Mouse (Mus musculus) lung, postnatal 0 days (tissue): ENCODE data around the gene Arl16. TPM values are rescaled to one million over a fixed set of nuclear protein-coding genes. Genes with fewer than 3 reads are reported as not detected.

Experiments used
- ATAC-seq: fragments of 200-750 bp; cut with Nextera tagmentation; 2 replicates; pipeline ENCODE4 v1.8.0; 2017; ENCODE audit warnings: moderate library complexity
- DNase-seq: peaks from one replicate; pipeline ENCODE4 v3.0.0-alpha.2; 2016; ENCODE audit warnings: low spot score
- H3K27ac ChIP-seq: fragments of 300-500 bp; sonication (generic); 2 replicates; pipeline ENCODE4 v1.5.1; 2014; ENCODE audit warnings: antibody characterized with exemption, mild to moderate bottlenecking, low read length, mixed read lengths
- H3K27me3 ChIP-seq: fragments of 300-500 bp; sonication (generic); replicated peaks from 2 replicates; pipeline ENCODE4 v1.6.1; 2014; ENCODE audit warnings: low read length, mixed read lengths; ENCODE audit not compliant: insufficient read depth
- H3K36me3 ChIP-seq: fragments of 300-500 bp; sonication (generic); 2 replicates; pipeline ENCODE4 v1.6.1; 2014; ENCODE audit warnings: low read length, mixed read lengths; ENCODE audit not compliant: insufficient read depth
- H3K4me1 ChIP-seq: fragments of 300-500 bp; sonication (generic); 2 replicates; pipeline ENCODE4 v1.6.1; 2014; ENCODE audit warnings: antibody characterized with exemption, low read depth, low read length, mixed read lengths; ENCODE audit not compliant: insufficient read depth
- H3K4me2 ChIP-seq: fragments of 300-500 bp; sonication (generic); replicated peaks from 2 replicates; pipeline ENCODE4 v1.6.1; 2014; ENCODE audit warnings: low read depth, mild to moderate bottlenecking, low read length, moderate library complexity, mixed read lengths
- H3K4me3 ChIP-seq: fragments of 300-500 bp; sonication (generic); 2 replicates; pipeline ENCODE4 v1.5.1; 2014; ENCODE audit warnings: low read depth, low read length
- H3K9ac ChIP-seq: fragments of 300-500 bp; sonication (generic); replicated peaks from 2 replicates; pipeline ENCODE4 v1.6.1; 2014; ENCODE audit warnings: low read depth, mild to moderate bottlenecking
- H3K9me3 ChIP-seq: fragments of 300-500 bp; sonication (generic); 2 replicates; pipeline ENCODE4 v1.6.1; 2016; ENCODE audit warnings: low read length, mixed read lengths
- CTCF ChIP-seq: IDR thresholded peaks from 2 replicates; pipeline ENCODE4 v1.5.1; 2016; ENCODE audit warnings: antibody characterized with exemption, mild to moderate bottlenecking
- EP300 ChIP-seq: IDR thresholded peaks from 2 replicates; pipeline ENCODE4 v1.6.1; 2016; ENCODE audit warnings: antibody characterized with exemption, mild to moderate bottlenecking, control low read depth
- WGBS: fragments of 180-500 bp; shearing (Covaris S2); extraction: QIAGEN DNeasy Blood & Tissue Kit; methylation state at CpG from one replicate; pipeline ENCODE4 v1.1.7; 2014; 5-methylcytosine and 5-hydroxymethylcytosine counted together
- polyA plus RNA-seq: library from polyadenylated mRNA; unstranded; fragments of >200 nt; fragmentation: Nextera tagmentation; extraction: Ambion mirVana; gene quantifications from 2 replicates; pipeline ENCODE4 v1.2.1, GENCODE M21; 2015

Gene Arl16
- polyA plus RNA-seq, 1 experiment from 2014 or later = 33.4 TPM

DNA sequence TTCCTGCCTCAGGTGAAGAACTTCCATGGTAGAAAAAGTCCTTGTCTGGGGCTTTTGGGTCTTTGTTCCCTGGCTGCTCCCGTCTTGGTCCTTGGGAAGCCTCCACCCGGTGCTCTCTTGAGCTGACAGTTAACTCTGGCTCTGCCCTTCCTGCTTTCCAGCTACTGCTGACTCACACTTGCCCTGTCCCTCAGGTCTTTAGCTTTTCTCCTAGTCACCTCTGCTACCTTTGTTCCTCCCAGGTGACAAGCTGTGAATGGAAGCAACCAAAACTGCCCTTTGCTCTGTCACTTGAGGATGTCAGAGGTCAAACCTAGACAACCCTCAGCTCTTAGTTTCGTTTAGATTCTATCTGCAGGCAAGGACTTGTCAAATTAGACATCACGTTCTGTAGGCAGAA, 42.5 kb upstream of the Arl16 start:
- 36% methylated on average over 4 of the region's 4 CpGs for WGBS

DNA sequence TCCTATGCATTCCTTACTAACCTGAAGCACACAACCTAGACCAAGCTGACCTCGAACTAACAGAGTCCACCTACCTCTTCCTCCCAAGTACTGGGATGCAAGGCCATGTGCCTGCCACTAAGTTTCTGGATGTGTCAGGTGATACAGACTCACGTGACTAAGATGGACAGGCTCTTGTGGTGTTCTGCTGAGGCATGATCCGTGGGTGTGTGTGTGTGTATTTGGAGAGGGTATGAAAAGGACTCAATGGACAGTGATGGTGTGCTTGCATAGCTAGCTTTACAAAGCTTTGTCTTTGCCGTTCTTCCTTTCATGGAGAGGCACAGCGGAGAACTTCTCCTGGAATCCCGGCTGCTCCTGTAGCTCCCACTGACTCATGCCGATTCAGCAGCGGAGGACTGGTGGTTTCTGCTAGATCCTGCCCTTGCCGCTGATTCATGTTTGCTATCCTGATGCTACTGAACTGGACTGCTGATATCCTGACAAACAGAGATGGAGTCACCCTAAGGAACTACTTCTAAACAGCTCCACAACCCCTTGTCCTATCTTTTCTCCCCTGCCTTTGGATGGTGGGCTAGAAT, 41.0 kb upstream of the Arl16 start:
- no peak overlapping the region for H3K4me2 ChIP-seq
- ATAC-seq = peak; percentile 18

More for the DNA sequence above, 42.5 kb upstream of the Arl16 start:
- Histone ChIP-seq H3K4me1 (peaks cover 6% of the 10 kb centered on the region; the same call in 1 of the 2 replicates), H3K9me3 (no peaks in the 10 kb centered on the region), H3K36me3 (no peaks in the 10 kb centered on the region), H3K9ac (no peak overlapping the region), H3K27ac (peak overlapping the region; percentile 77), H3K4me3 (no peak overlapping the region), H3K4me2 (peak overlapping the region; percentile 54; the same call in 1 of the 2 replicates), H3K27me3 (no peaks in the 10 kb centered on the region)
- DNase-seq (no peak), ATAC-seq (no peak)
- TF ChIP-seq CTCF (no peak), EP300 (no peak)

DNA sequence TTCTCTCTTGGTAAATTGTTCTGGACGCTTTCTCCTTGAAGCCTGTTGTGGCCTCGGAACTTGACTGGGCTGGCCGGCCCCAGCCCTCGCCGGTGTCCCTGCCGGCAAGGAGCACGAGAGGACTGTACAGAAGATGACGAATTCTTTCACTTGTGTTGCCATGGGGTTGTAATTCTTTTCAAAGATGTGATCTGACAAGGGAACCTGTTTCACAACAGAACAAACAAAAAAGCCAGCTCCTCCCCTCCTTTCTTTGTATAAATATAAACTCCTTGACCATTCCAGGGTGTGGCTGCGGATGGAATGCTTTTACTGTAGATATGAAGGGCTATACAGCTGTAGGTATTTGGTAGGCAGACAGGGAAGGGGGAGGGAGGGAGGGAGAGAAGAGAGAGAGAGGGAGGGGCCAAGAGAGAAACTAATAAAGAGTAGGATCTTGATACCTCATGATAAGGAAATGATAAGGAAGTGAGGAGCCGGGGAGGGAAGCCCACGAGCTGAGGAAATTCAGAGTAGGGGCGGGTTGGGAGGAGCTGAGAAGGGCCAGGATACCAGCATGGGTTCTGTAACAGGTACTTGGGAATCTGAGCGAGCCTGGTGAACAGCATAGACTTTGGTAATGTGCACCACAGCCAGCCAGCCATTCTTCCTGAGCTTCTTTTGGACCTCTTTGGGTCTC, 40.3 kb upstream of the Arl16 start:
- Histone ChIP-seq H3K36me3 (no peaks in the 10 kb centered on the region), H3K27me3 (no peaks in the 10 kb centered on the region), H3K9ac (no peak overlapping the region), H3K4me1 (peaks cover 6% of the 10 kb centered on the region; the same call in 1 of the 2 replicates), H3K4me3 (no peak overlapping the region), H3K9me3 (no peaks in the 10 kb centered on the region), H3K4me2 (no peak overlapping the region), H3K27ac (peak overlapping the region; percentile 88)
- 43% methylated on average over 13 of the region's 13 CpGs for WGBS
- peak; percentile 96 for DNase-seq
- TF ChIP-seq CTCF = no peak
- TF ChIP-seq EP300 = peak; percentile 96
- peak; percentile 93 for ATAC-seq

More for the DNA sequence above, 41.0 kb upstream of the Arl16 start:
- Histone ChIP-seq H3K9ac (no peak overlapping the region), H3K9me3 (no peaks in the 10 kb centered on the region), H3K36me3 (no peaks in the 10 kb centered on the region), H3K4me1 (peaks cover 6% of the 10 kb centered on the region; the same call in 1 of the 2 replicates), H3K27ac (peak overlapping the region; percentile 88), H3K27me3 (no peaks in the 10 kb centered on the region), H3K4me3 (no peak overlapping the region)
- DNase-seq = no peak
- TF ChIP-seq CTCF (no peak), EP300 (no peak)
- WGBS = 63% methylated on average over 9 of the region's 9 CpGs

DNA sequence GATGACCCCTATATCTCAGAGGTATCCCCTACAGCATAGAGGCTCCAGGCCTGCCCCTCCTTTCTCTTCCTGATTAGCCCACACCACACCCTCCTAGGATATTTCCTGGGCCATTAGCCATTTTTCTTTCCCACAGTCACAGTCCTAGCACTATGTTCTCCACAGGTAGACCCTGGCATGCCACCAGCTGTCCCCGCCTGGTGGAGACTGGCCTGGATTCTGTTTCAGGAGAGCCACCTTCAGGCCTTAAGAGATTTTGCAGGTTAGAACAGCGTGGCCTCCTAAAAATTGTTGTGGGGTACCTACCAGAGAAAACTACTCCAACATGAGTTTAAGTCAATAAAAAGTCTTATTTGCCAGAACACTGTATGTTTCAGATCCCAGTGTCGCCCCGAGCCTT, 39.5 kb upstream of the Arl16 start:
- peak; percentile 60 for ATAC-seq
- Histone ChIP-seq H3K27ac (peak overlapping the region; percentile 85), H3K9me3 (no peaks in the 10 kb centered on the region), H3K9ac (no peak overlapping the region), H3K36me3 (no peaks in the 10 kb centered on the region), H3K4me2 (no peak overlapping the region), H3K4me3 (no peak overlapping the region), H3K27me3 (no peaks in the 10 kb centered on the region), H3K4me1 (peaks cover 6% of the 10 kb centered on the region; the same call in 1 of the 2 replicates)
- TF ChIP-seq CTCF (peak; percentile 72), EP300 (no peak)
- peak; percentile 88 for DNase-seq
- WGBS = 48% methylated on average over 4 of the region's 4 CpGs

DNA sequence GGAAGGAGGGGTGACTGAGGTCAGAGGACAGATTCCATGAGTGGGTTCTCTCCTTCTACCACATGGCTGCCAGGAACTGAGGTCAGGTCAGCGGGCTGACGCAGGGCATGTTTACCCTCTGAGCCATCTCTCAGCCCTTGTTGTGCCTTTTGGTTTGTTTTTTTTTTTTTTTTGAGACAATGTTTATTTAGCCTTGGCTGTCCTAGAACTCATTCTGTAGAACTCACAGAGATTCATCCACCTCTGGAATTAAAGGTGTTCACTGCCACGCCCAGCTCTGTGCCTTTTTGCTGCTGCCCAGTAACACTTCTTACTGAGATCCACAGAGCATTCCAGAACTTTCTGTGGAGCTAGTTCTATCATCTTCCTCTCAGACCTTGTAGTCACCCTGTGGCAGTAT, 38.3 kb upstream of the Arl16 start:
- Histone ChIP-seq H3K4me3 (no peak overlapping the region), H3K9ac (no peak overlapping the region), H3K27me3 (no peaks in the 10 kb centered on the region), H3K9me3 (no peaks in the 10 kb centered on the region), H3K27ac (0 out of 2 replicates have a peak overlapping the region, but pooled peaks have one; percentile 85), H3K4me1 (peaks cover 6% of the 10 kb centered on the region; the same call in 1 of the 2 replicates), H3K4me2 (no peak overlapping the region), H3K36me3 (no peaks in the 10 kb centered on the region)
- ATAC-seq (no peak), DNase-seq (no peak)
- WGBS = 67% methylated on average over 3 of the region's 3 CpGs
- TF ChIP-seq CTCF (no peak), EP300 (no peak)

DNA sequence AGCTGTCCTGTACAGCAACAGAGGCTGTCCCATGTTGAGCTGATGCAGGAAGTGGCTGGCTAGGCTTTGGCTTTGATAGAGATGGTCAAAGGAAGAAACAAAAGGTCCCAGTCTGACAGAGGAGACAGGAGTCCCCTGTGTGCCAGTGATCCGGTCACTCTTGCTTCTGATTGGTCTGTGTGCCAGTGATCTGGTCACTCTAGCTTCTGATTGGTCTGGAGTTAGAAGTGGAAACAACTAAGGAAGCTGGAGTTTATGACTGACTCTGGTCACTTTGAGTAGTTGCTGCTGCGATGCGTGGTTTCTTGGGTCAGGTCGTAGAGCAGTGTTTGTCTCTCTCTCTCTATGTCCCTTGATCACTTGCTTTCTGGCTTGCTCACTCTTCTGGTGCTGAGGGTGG, 34.3 kb upstream of the Arl16 start:
- DNase-seq (no peak), ATAC-seq (no peak)
- no peaks in the 10 kb centered on the region for H3K4me1 ChIP-seq
- H3K27me3 ChIP-seq = no peaks in the 10 kb centered on the region
- no peak for TF ChIP-seq CTCF
- TF ChIP-seq EP300 = no peak
- no peak overlapping the region for H3K4me2 ChIP-seq
- 74% methylated on average over 4 of the region's 4 CpGs for whole genome bisulfite sequencing
- H3K36me3 ChIP-seq = peaks cover 15% of the 10 kb centered on the region; the same call in 1 of the 2 replicates
- H3K9me3 ChIP-seq = no peaks in the 10 kb centered on the region
- H3K9ac ChIP-seq = no peak overlapping the region
- no peak overlapping the region for H3K4me3 ChIP-seq
- H3K27ac ChIP-seq = no peak overlapping the region
